Mouse (Mus musculus): ENCODE data around the gene Rps6kl1. TPM values are rescaled to one million over a fixed set of nuclear protein-coding genes. Genes with fewer than 3 reads are reported as not detected.

The Rps6kl1 gene
- polyA plus RNA-seq, 1 experiment from 2014 or later: 2.4 TPM

DNA sequence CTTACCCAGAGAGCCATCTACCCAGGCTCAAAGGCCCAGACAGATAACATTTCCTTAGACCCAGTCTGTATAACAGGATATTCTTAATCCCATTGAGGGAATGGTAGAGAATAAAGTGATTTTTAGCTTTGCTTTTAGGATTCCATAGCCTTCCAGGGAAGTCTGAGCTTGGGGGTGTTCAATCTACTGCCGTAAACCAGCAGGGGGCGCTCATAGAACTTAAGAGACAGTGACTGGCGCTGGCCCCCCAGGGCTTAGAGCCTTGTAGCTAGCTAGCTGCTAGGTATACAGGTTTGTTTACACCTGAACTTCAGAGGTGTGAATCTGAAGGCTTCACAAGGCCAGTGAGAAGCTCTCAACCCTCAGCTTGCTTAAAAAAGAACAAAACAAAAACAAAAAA lies 58.9 kb downstream of the Rps6kl1 start:
- Histone ChIP-seq H3K4me3 (ENCODE audit: low read length) (no peak overlapping the region), H3K36me3 (ENCODE audit: control insufficient read depth, insufficient read depth, low read length) (peaks cover 10% of the 10 kb centered on the region), H3K4me1 (ENCODE audit: control insufficient read depth, insufficient read depth, low read length) (peaks cover 4% of the 10 kb centered on the region; the same call in 1 of the 2 replicates), H3K4me2 (ENCODE audit: low read depth, low read length) (no peak overlapping the region), H3K27ac (ENCODE audit: low read length) (no peak overlapping the region), H3K27me3 (replicated peaks; ENCODE audit: control insufficient read depth, insufficient read depth, low read length) (no peaks in the 10 kb centered on the region), H3K9ac (ENCODE audit: low read depth, low read length) (no peak overlapping the region), H3K9me3 (ENCODE audit: control insufficient read depth, low read length) (no peaks in the 10 kb centered on the region)
- WGBS: 7% methylated on average over 3 of the region's 3 CpGs
- ATAC-seq: 0 out of 2 replicates have a peak, but pooled peaks have one; percentile 47

DNA sequence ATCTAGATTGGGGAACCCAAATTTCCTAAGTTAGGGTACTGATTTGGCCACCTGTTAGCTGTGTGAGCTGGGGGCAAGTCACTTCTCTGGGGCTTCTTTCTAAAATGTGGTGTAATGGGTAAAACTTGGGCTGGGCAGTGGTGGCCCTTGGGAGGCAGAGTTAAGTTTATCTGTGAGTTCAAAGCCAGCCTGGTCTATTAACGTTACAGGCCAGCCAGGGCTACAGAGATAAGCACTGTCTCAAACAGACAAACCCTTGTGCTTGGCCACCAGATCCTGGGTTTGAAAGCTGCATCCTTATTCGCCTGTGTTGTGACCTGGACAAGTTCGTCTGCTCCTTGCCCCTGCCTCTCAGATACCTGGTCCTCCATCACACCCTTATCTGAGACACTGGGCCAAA lies 59.9 kb downstream of the Rps6kl1 start:
- ATAC-seq: no peak
- no peak overlapping the region for H3K4me2 ChIP-seq (ENCODE audit: low read depth, low read length)
- H3K4me1 ChIP-seq (ENCODE audit: control insufficient read depth, insufficient read depth, low read length): peaks cover 4% of the 10 kb centered on the region; the same call in 1 of the 2 replicates

DNA sequence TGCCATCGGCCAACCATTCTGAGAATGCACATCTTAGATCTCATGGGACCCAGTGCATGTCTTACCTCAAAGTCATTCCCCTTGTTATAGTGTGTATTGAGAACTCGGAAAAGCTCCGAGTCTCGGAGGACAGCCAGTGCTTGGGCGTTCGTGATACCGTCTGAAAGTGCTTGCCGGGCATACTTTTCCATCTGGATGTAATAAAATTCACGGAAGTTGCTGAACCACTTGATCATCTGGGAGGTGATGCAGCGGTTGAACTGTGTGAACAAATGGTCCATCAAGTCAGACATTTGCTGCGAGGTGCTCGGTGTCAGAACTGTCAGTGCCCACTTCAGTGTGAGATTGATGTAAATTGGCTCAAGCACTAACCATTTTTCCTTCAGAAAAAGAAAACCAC lies 63.2 kb downstream of the Rps6kl1 start:
- 92% methylated on average over 12 of the region's 12 CpGs for WGBS
- Histone ChIP-seq H3K4me3 (ENCODE audit: low read length) (no peak overlapping the region), H3K4me2 (ENCODE audit: low read depth, low read length) (no peak overlapping the region), H3K9me3 (ENCODE audit: control insufficient read depth, low read length) (no peaks in the 10 kb centered on the region), H3K36me3 (ENCODE audit: control insufficient read depth, insufficient read depth, low read length) (peaks cover 10% of the 10 kb centered on the region), H3K27ac (ENCODE audit: low read length) (no peak overlapping the region), H3K4me1 (ENCODE audit: control insufficient read depth, insufficient read depth, low read length) (no peaks in the 10 kb centered on the region), H3K27me3 (replicated peaks; ENCODE audit: control insufficient read depth, insufficient read depth, low read length) (no peaks in the 10 kb centered on the region), H3K9ac (ENCODE audit: low read depth, low read length) (no peak overlapping the region)
- ATAC-seq: no peak

More for the DNA sequence above, 59.9 kb downstream of the Rps6kl1 start:
- Histone ChIP-seq H3K36me3 (ENCODE audit: control insufficient read depth, insufficient read depth, low read length) (peaks cover 10% of the 10 kb centered on the region), H3K9me3 (ENCODE audit: control insufficient read depth, low read length) (no peaks in the 10 kb centered on the region), H3K27ac (ENCODE audit: low read length) (no peak overlapping the region), H3K9ac (ENCODE audit: low read depth, low read length) (no peak overlapping the region), H3K27me3 (replicated peaks; ENCODE audit: control insufficient read depth, insufficient read depth, low read length) (no peaks in the 10 kb centered on the region), H3K4me3 (ENCODE audit: low read length) (no peak overlapping the region)
- 92% methylated on average over 3 of the region's 3 CpGs for WGBS

Other genes starting within 250 kb of the Rps6kl1 start
- 123 and 134 TPM in 2 replicates for gene Fcf1, start 180.4 kb downstream of the Rps6kl1 start, polyA plus RNA-seq (2015; fragmentation: Nextera tagmentation; extraction: Ambion mirVana)
- gene Arel1, start 180.4 kb downstream of the Rps6kl1 start, polyA plus RNA-seq (2015; fragmentation: Nextera tagmentation; extraction: Ambion mirVana): 8.0 and 8.5 TPM in 2 replicates
- 17.7 and 18.5 TPM in 2 replicates for gene Ylpm1, start 154.9 kb downstream of the Rps6kl1 start, polyA plus RNA-seq (2015; fragmentation: Nextera tagmentation; extraction: Ambion mirVana)
- gene Prox2, start 40.5 kb downstream of the Rps6kl1 start, polyA plus RNA-seq (2015; fragmentation: Nextera tagmentation; extraction: Ambion mirVana): 1.7 and 2.3 TPM in 2 replicates
- 146 and 158 TPM in 2 replicates for gene Dlst, start 40.4 kb downstream of the Rps6kl1 start, polyA plus RNA-seq (2015; fragmentation: Nextera tagmentation; extraction: Ambion mirVana)
- 12.4 and 14.0 TPM in 2 replicates for gene Pgf, start 26.5 kb upstream of the Rps6kl1 start, polyA plus RNA-seq (2015; fragmentation: Nextera tagmentation; extraction: Ambion mirVana)
- 67.6 and 74.8 TPM in 2 replicates for gene Eif2b2, start 68.2 kb upstream of the Rps6kl1 start, polyA plus RNA-seq (2015; fragmentation: Nextera tagmentation; extraction: Ambion mirVana)
- gene Mlh3, start 119.3 kb upstream of the Rps6kl1 start, polyA plus RNA-seq (2015; fragmentation: Nextera tagmentation; extraction: Ambion mirVana): 5.5 and 5.7 TPM in 2 replicates
- gene Acyp1, start 137.2 kb upstream of the Rps6kl1 start, polyA plus RNA-seq (2015; fragmentation: Nextera tagmentation; extraction: Ambion mirVana): 50.2 and 52.3 TPM in 2 replicates
- 1.5 TPM in 2 replicates for gene Zc2hc1c, start 137.3 kb upstream of the Rps6kl1 start, polyA plus RNA-seq (2015; fragmentation: Nextera tagmentation; extraction: Ambion mirVana)
- 13.2 and 15.9 TPM in 2 replicates for gene Nek9, start 188.1 kb upstream of the Rps6kl1 start, polyA plus RNA-seq (2015; fragmentation: Nextera tagmentation; extraction: Ambion mirVana)
- 346 and 352 TPM in 2 replicates for gene Tmed10, start 223.6 kb upstream of the Rps6kl1 start, polyA plus RNA-seq (2015; fragmentation: Nextera tagmentation; extraction: Ambion mirVana)

Measured in intestine, embryonic 16.5 days (tissue).